Mouse (Mus musculus) adrenal gland, adult (tissue): ENCODE measurements around the gene Gm48552.

Experiments used
- DNase-seq, 2 experiments: peaks; one replicate each; pipeline ENCODE4 v3.0.0; 2022 to 2023; ENCODE audit warnings: low spot score in 1 of 2; ENCODE audit not compliant: inconsistent age in 2 of 2

The Gm48552 gene

GRCm38 (mm10) chr10:81418216-81419070 lies 29.6 kb downstream of the Gm48552 start:
- peak in 1 of 2 experiments; percentile 23 for DNase-seq

- peak; percentile 52 to 64 for DNase-seq
These were observed 30.5 kb downstream of the Gm48552 start for GRCm38 (mm10) chr10:81419111-81419928.

- peak; percentile 89 to 90 for DNase-seq
These were observed 31.5 kb downstream of the Gm48552 start for GRCm38 (mm10) chr10:81420191-81420767.

GRCm38 (mm10) chr10:81421041-81421796 lies 32.4 kb downstream of the Gm48552 start:
- DNase-seq: peak in 1 of 2 experiments; percentile 49

- peak; percentile 82 to 84 for DNase-seq
These were observed 32.9 kb downstream of the Gm48552 start for GRCm38 (mm10) chr10:81421797-81422100.

- peak in 1 of 2 experiments; percentile 49 for DNase-seq
These were observed 33.4 kb downstream of the Gm48552 start for GRCm38 (mm10) chr10:81422191-81422590.

GRCm38 (mm10) chr10:81422661-81423217 lies 33.9 kb downstream of the Gm48552 start:
- DNase-seq: peak in 1 of 2 experiments; percentile 57

- peak; percentile 29 to 56 for DNase-seq
These were observed 34.9 kb downstream of the Gm48552 start for GRCm38 (mm10) chr10:81423476-81424245.

GRCm38 (mm10) chr10:81424246-81425051 lies 35.6 kb downstream of the Gm48552 start:
- DNase-seq: peak; percentile 78 to 91

- peak; percentile 76 to 87 for DNase-seq
These were observed 36.5 kb downstream of the Gm48552 start for GRCm38 (mm10) chr10:81425236-81425850.

GRCm38 (mm10) chr10:81426081-81426671 lies 37.4 kb downstream of the Gm48552 start:
- DNase-seq: peak; percentile 50 to 72

- peak; percentile 84 to 93 for DNase-seq
These were observed 38.1 kb downstream of the Gm48552 start for GRCm38 (mm10) chr10:81426897-81427296.

- DNase-seq: no peak
These were observed 38.5 kb downstream of the Gm48552 start for GRCm38 (mm10) chr10:81427327-81427726.

GRCm38 (mm10) chr10:81427804-81428506 lies 39.1 kb downstream of the Gm48552 start:
- peak; percentile 37 to 58 for DNase-seq

GRCm38 (mm10) chr10:81428507-81428870 lies 39.7 kb downstream of the Gm48552 start:
- DNase-seq: peak in 1 of 2 experiments; percentile 43

- DNase-seq: no peak
These were observed 40.3 kb downstream of the Gm48552 start for GRCm38 (mm10) chr10:81429092-81429491.

- peak; percentile 92 to 97 for DNase-seq
These were observed 40.8 kb downstream of the Gm48552 start for GRCm38 (mm10) chr10:81429605-81430061.
